Mouse (Mus musculus): ENCODE results near the gene Rpl36al. TPM values are rescaled to one million over a fixed set of nuclear protein-coding genes. Genes with fewer than 3 reads are reported as not detected.

Rpl36al gene
- 931 and 1,018 TPM in 2 replicates for polyA plus RNA-seq (2015; fragmentation: Nextera tagmentation; extraction: Ambion mirVana)

DNA sequence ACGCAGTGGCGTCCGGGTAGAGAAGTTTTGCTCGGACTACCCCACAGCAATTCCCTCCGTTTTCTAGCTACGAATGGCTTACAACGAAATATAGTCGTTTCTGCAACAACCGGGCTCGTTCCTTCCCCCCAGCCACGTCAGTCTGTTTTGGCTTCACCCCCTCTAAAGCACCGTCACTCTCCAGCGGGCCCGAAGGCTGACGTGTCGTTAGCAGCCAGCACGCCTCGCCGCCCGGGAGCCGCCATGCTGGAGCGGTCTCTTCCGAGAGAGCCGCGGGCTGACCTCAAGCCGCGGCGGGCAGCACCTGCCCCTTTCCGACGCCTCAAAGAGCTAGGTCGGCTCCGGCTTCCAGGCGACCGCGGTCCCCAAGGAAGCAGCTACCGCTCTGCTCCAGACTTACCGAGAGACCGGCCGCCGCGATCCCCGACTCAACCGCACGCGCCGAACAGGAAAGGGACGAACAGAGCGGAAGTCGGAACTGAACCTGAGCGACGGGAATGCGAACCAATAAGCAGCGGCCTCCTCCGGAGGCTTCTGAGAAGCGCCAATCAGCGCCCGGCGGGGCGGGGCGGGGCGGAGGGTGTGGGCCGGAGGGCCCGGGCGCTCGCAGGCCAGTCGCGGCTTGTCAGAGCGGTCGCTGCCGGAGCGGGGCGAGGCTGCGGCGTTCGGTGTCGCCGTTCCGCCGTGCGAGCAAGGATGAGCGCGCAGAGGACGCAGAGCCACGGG lies at the start of gene Rpl36al, which contains the start of gene Mgat2:
TSS of gene Rpl36al (minus strand) at position 501 of the 726 bp plus-strand sequence.
TSS of gene Mgat2 (plus strand) at position 575 of the 726 bp plus-strand sequence.
- peak; percentile 97 for DNase-seq (ENCODE audit: low spot score)

DNA sequence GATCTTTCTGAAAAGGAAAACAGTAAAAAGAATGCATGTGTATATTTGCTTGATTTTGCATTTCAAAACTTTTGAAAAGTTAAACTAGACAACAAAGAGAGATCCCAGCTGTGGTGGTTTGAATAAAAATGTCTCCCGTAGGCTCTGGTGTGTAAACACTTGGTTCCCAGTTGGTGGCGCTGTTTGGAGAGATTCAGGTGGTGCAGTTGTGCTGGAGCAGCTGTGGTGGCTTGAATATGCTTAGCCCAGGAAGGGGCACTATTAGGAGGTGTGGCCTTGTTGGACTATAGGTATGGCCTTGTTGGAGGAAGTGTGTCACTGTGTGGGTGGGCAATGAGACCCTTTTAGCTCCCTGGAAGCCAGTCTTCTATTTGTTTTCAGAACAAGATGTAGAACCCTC lies 45.4 kb upstream of the Rpl36al start:
- DNase-seq (ENCODE audit: low spot score) = peak; percentile 50

DNA sequence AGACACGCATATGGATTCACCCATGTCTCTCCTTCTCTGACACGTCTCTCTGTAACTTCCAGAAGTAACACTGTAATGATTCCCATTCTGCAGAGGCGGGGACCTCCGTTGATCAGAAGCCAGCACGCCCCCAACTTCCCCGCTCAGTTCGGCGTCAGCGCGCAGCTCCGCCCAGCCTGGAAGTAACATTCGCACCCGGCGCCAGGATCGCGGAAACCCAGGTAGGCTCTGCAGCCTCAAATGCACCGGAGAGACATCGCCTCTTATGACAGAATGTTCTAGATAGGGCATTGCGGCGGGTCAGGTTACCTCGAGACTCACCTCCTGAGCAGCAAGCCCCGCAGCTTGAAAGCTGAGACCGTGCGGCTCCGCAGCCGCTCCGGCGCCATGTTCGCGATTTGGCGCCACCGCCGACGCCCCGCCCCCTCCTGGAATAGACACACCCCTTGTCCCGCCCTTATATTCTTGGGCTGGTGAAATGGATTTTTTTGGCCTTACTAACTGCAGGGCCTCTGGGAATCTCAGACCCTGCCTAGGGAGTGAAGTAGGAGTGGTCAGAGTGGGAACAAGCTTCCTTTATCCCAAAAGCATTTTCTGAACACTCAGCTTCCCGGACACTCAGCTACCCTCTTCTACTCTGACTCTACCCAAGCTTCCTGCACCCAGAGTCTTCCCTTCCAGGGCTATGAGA lies 44.0 kb upstream of the Rpl36al start, which contains the start of gene Pole2:
TSS of gene Pole2 (minus strand) at position 420 of the 691 bp plus-strand sequence.
- peak; percentile 80 for DNase-seq (ENCODE audit: low spot score)

DNA sequence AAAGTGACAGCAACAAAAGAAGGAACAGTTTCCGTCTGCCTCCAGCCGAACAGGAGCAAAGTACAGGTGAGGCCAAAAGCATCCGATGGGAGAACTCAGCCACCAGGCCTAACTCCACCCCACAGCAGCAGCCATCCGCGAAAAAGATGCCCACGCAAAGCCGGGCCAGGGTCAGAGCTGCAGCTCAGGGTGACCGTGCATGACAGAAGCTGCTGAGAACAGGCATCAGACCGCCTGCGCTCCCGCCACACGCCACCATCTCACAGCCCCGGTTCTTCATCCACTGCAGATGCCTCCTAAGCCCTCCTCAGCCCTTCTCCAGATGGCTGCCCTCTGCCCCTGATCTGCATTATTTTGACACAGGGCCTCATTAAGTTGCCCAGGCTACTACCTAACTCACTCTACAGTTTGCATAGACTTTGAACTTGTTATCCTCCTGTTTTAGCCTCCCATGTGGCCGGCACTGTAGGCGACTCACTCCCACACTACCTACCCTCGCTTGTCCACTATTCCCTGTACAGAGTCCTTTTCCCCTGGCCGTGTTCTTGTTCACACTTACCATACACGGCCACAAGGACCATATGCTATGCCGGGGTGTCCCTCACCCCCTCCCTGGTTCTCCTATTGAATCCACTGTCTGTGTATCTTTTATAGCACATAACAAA lies 36.9 kb upstream of the Rpl36al start:
- no peak for DNase-seq (ENCODE audit: low spot score)

DNA sequence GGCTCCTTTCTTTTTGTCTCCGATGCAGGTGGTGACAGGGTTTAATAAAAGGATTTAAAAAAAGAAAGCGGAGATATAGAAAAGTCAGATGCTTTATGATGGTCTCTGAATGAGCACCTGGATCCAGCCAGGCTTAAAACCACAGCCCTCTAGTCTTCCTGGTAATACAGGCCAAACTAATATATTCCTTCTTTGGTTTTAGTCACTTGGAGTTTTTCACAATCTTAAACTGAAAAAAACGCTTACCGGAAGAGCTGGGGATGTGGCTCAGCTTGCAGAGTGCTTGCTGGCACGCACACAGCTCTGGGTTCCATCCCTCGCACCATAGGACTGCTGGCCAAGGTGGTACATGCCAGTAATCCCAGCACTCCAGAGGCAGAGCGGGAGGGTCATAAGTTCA lies 32.7 kb upstream of the Rpl36al start:
- no peak for DNase-seq (ENCODE audit: low spot score)

DNA sequence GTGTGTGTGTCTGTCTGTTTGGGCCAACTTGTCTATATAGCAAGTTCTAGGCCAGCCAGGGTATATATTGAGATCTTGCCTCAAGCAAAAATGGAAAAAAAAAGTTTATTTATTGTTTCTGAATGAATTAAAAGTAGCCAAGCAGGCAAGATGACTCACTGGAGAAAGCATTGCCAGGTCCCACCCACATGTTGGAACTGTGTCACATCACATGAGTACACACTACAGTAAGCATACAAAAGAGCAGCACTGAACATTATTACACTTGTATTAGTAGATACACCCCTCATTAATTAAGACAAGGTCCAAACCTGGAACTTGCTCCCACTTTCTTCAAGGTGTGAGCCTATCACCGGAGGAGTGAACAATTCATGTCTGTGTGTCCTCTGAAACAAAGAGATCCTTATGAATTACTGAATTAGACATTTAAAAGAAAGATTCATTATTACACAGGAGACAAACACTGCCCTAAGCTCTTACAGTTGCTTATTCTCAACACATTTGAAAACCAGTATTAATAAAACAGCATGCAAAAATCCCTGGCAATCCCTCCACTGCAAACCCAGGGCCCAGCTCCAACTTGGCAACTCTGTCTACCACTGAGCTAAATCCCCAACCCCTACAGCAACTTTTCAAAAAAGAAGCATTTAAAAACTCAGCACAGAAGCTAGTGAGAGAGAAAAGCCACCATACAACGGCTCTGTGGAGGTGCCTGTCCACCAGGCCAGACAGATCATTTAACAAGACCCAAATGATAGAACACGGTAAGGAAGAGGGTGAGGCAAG lies 31.3 kb upstream of the Rpl36al start:
- DNase-seq (ENCODE audit: low spot score) = no peak

DNA sequence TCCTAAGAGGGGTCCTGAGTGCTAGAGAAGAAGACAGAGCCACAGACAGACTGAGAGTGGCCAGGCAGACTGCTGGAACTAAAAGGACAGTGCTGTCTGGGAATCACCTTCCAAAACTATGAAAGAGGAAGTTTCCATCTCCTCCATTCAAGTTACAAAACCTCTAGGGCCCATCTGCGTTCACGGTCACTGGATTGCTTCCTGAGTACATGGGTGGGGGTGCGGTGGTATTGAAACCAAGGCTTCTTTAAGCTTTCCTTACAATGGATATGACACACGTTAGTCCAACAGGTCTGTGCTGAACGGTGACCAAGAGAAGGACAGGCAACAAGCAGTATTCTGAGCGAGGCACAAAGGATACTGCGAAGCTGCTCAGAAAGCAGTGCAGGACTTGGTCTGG lies 30.5 kb upstream of the Rpl36al start:
- no peak for DNase-seq (ENCODE audit: low spot score)

DNA sequence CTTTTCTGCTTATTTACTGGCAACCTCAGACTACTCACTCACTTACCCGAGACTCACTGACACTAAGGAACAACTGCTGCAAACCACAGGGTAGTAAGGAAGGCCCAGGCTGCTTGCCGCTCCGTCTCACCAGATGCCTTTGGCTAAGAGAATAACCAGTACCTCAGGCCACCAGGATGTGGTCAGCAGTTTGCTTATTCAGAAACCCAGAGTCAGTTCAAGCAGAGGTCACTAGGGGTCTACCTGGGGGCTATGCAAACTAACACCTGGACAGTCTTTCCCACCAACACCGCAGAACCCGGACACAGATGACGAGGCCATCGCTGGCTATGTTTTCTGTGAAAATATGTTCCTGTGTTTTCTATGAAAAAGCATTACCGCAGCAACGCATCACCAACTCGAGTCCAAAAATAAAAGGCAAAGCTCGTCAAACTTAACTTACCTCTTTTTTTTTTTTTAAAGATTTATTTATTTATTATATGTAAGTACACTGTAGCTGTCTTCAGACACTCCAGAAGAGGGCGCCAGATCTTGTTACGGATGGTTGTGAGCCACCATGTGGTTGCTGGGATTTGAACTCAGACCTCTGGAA lies 29.4 kb upstream of the Rpl36al start:
- DNase-seq (ENCODE audit: low spot score) = no peak

DNA sequence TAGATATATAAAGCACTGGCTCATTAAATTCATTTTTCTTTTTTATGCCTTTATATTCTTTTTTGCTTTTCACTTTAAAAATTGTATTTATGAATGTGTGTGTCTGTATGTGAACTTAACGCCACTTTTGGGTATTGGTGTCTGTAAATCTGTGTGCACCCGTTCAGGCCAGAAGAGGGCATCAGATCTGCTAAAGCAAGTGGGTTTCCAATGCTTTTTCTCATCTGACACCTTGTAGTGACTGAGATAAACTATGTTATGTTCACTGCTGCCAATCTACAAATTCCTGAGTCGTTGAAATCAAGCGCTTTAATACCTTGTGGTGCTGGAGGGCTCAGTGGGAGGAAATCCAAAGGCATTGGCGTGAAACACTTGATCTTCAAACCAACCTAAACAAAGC lies 27.2 kb upstream of the Rpl36al start:
- peak; percentile 16 for DNase-seq (ENCODE audit: low spot score)

DNA sequence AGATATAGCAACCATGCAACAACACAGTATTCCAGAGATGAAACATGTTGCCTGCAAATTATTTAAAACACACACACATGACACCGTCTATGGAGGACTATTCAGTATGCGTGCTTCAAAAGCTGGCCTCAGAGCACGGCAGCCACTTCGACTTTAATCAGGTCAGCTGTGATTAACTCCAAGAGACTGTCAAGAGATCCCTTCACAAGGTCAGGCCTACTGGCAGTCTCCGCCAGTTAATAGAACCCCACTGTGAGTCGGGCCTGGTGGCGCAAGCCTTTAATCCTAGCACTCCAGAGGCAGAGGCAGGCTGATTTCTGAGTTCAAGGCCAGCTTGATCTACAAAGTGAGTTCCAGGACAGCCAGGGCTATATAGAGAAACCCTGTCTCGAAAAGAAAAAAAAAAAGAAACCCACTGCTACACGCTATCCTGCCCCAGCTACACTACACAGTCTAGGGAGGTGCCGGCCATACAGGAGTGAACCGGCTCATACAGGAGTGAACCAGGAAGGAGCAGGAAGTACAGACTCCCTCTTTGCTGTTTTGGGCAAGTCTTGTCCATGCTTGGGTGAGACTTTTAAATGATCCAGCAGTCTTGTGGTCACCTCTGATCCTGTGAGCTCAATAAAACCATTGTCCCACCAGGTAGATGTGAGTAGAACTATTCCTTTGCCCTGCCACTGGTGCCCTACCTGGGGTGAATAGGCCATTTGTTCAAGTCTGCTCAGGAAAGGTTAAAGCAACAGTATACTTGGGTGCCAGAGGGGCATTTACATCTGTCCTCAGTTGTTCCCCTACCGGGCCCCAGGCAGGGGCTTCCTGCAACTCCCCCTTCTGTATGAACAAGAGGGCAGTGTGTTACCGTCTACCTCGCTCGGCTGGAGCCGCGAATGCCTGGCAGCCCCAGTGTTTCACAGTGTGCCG lies 26.4 kb upstream of the Rpl36al start:
- DNase-seq (ENCODE audit: low spot score) = no peak

DNA sequence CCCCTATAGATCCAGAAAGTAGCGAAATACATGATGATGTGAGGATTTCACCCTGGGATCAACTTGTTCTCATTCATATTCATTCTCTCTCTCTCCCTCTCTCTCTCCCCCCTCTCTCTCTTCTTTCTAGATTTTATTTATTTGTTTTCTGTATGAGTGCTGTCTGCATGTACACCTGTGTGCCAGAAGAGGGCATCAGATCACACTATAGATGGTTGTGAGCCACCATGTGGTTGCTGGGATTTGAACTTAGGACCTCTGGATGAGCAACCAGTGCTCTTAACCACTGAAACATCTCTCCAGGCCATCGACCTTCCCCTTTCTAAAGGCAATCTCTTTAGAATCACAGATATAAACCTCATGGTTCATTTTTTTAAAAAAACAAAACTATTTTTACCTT lies 24.6 kb upstream of the Rpl36al start:
- DNase-seq (ENCODE audit: low spot score) = no peak

DNA sequence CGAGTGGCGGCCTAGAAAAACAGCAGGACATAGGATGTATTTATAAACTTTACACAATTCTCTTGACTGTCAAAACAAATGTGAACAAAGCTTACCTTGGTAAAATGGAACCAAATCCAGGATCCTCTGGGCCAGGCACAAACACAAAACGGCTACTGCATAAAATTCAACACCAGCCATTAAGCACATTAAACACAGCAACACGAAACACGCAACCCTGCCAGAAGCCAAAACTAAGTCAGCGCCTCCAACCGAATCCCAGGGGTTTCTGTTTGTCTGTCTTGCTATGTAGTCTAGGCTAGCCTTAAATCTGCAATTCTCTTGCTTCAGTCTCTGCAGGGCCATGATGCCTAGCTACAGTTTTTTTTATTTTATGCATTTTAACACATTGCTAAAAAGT lies 24.0 kb upstream of the Rpl36al start:
- no peak for DNase-seq (ENCODE audit: low spot score)

DNA sequence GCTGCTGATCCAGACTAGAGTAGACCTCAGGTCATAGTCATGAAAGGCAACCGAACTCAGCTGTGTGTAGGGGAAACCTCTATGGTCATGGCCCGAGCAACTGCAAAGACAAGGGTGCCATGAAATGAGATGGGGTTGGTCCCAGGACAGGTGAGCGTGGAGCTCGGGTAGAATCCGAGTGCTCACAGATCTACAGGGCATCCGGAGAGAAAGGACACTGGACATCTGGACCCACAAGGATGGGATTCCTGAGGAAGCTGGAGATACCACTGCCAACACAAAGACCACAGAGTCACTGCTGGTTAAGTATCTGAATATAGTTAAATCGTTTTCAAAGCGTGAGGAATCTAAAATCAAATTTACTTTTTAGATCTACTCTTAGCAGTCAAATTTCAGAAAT lies 23.5 kb upstream of the Rpl36al start:
- DNase-seq (ENCODE audit: low spot score) = no peak

DNA sequence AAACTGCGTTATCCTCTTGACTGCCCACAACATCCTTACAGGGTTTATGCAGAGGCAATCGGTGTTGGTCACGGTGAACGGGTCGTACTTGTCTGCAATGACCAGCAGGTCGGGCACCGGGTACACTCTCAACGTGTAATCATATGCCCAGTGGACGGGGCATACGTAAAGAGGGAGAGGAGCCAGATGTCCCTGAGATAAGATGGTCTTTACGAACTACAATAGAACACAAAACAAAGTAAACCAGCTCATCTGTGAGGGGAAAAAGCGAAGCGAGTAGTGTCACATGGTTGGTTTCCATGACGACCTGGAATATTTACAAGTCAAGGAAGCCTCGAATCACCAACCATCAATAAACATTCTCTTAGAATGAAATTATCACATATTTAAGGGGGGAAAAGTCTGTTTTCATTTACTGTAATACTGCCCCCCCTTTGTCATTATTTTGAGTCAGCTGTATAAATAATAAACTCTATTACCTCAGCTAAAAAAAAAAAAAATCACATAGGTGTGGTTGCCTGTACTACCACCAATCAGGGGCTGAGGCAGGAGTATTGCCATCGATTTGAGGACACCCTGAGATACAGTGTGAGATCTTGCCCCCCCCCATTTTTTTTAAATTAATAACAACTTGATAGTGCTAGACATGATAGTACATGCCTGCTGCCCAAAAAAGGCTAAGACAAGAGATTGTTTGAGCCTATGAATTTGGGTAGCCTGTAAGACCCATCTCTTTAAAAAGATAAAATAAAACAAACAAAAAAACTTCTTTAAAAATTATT lies 20.4 kb upstream of the Rpl36al start, which contains the start of gene Gm49384:
TSS of gene Gm49384 (minus strand) at position 216 of the 782 bp plus-strand sequence.
- no peak for DNase-seq (ENCODE audit: low spot score)

DNA sequence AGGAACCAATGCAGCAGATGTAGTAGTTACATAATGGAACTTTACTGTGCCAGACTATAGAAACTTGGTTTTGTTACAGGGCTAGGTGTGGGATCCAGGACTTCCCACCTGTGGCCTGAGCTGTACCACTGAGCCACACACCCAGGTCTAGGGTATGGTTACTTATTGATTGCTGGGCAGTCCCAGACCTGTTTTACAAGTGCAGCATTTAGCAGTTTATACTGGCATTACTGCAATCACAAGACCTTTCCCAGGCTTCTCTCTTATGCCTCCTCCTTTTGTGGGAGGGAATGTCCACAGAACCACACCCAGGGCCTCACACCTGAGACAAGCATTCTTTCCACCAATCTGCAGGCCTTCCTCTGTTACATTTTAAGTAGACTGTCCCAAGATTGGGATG lies 15.1 kb upstream of the Rpl36al start:
- no peak for DNase-seq (ENCODE audit: low spot score)

DNA sequence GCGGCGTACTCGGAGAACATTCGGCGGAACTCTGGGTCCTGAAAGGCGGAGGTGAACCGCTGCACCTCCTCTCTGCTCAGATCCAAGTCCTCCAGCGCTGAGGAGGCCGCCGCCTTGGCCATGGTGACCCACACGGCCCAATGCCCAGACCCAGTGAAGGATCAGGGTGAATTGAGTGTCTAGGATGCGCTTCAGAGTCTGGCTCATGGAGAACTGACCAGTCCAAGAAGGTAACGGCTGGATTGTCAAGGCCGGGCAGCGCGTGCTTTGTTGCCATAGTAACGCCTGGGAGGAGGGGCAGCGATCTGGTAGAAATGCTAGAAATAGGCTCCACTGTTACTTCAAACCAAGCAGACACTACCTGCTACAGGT lies 14.3 kb upstream of the Rpl36al start, which contains the start of gene Dnaaf2:
TSS of gene Dnaaf2 (minus strand) at position 266 of the 372 bp plus-strand sequence.
- no peak for DNase-seq (ENCODE audit: low spot score)

DNA sequence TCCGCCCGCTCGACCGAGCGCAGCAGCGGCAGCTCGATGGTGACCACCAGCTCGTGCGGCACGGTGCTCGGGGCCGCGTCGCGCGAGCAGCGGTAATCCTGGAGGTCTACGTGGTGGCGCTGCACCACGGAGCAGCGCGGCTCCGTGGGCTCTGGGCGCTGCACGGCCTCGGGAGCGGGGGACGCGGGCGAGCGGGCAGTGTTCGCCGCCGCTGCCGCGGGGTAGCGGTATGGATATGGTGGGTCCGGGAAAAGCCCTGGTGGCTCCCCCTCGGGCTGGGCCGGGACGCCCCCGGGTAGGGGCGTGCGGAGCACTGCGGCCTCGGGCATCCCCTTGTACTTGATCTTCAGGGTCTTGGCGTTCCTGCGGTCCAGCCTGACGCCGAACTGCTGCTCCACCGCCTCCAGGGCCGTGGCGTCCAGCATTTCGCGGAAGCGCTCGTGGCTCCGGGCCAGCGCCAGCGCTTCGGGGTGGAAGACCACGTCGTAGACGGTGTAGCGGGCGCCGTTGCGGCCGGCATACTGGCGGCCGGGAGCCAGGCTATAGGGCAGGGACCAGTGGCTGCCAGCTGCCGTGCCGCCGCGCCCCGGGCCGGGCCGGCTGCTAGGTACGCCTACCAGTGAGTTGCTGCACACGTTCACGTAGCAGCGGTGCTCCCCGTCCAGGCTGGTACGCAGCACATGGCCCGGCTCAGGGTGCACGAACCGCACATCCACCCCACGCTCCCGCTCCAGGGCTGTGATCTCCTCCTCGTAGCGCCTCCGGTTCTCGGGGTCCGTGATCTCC lies 13.7 kb upstream of the Rpl36al start:
- peak; percentile 59 for DNase-seq (ENCODE audit: low spot score)

Data from thymus, postnatal 0 days (tissue).